Mouse (Mus musculus): ENCODE measurements around the gene Ralb. TPM values are rescaled to one million over a fixed set of nuclear protein-coding genes. Genes with fewer than 3 reads are reported as not detected.
A peak's percentile ranks its signal among the peaks of the same experiment; 100 is the strongest.

Ralb gene
- polyA plus RNA-seq, 1 experiment from 2014 or later: 78.2 TPM

GRCm38 (mm10) chr1:119460062-119460461 is 44.5 kb downstream of the Ralb start:
- Histone ChIP-seq H3K9me3 (no peaks in the 10 kb centered on the region), H3K9ac (no peak overlapping the region), H3K4me3 (no peak overlapping the region), H3K27ac (replicated peaks) (no peak overlapping the region), H3K36me3 (no peaks in the 10 kb centered on the region), H3K4me2 (no peak overlapping the region), H3K27me3 (peaks cover 20% of the 10 kb centered on the region; the same call in 1 of the 2 replicates), H3K4me1 (replicated peaks) (peaks cover 19% of the 10 kb centered on the region)
- no peak for ATAC-seq (ENCODE audit: low read depth)
- 72% methylated on average over 2 of the region's 2 CpGs for WGBS

- no peak overlapping the region for H3K4me3 ChIP-seq
- H3K27me3 ChIP-seq: peaks cover 26% of the 10 kb centered on the region; the same call in 1 of the 2 replicates
- no peaks in the 10 kb centered on the region for H3K9me3 ChIP-seq
- 0 out of 2 replicates have a peak overlapping the region, but pooled peaks have one; percentile 22 for H3K4me2 ChIP-seq
- H3K9ac ChIP-seq: no peak overlapping the region
- peaks cover 25% of the 10 kb centered on the region for H3K4me1 ChIP-seq (replicated peaks)
- WGBS: 15% methylated on average over 10 of the region's 10 CpGs
- no peak overlapping the region for H3K27ac ChIP-seq (replicated peaks)
- no peaks in the 10 kb centered on the region for H3K36me3 ChIP-seq
- peak; percentile 34; the same call in 1 of the 2 replicates for ATAC-seq (ENCODE audit: low read depth)
Measured at GRCm38 (mm10) chr1:119457993-119458605, 46.5 kb downstream of the Ralb start.

GRCm38 (mm10) chr1:119457528-119457855 is 47.1 kb downstream of the Ralb start:
- H3K27me3 ChIP-seq: peaks cover 26% of the 10 kb centered on the region; the same call in 1 of the 2 replicates
- no peak overlapping the region for H3K4me3 ChIP-seq
- peak; percentile 36; the same call in 1 of the 2 replicates for ATAC-seq (ENCODE audit: low read depth)
- H3K9ac ChIP-seq: no peak overlapping the region
- 47% methylated on average over 5 of the region's 5 CpGs for WGBS
- H3K36me3 ChIP-seq: no peaks in the 10 kb centered on the region
- peaks cover 25% of the 10 kb centered on the region for H3K4me1 ChIP-seq (replicated peaks)
- H3K9me3 ChIP-seq: no peaks in the 10 kb centered on the region
- no peak overlapping the region; the same call in 1 of the 2 replicates for H3K27ac ChIP-seq (replicated peaks)
- H3K4me2 ChIP-seq: peak overlapping the region; percentile 36; the same call in 1 of the 2 replicates

- no peak overlapping the region; the same call in 1 of the 2 replicates for H3K27ac ChIP-seq (replicated peaks)
- WGBS: 22% methylated on average over 19 of the region's 19 CpGs
- peaks cover 25% of the 10 kb centered on the region for H3K4me1 ChIP-seq (replicated peaks)
- H3K4me3 ChIP-seq: no peak overlapping the region
- peak overlapping the region; percentile 31; the same call in 1 of the 2 replicates for H3K9ac ChIP-seq
- peaks cover 24% of the 10 kb centered on the region; the same call in 1 of the 2 replicates for H3K27me3 ChIP-seq
- ATAC-seq (ENCODE audit: low read depth): peak; percentile 48; the same call in 1 of the 2 replicates
- H3K9me3 ChIP-seq: no peaks in the 10 kb centered on the region
- H3K36me3 ChIP-seq: no peaks in the 10 kb centered on the region
- peak overlapping the region; percentile 36 for H3K4me2 ChIP-seq
Measured at GRCm38 (mm10) chr1:119456671-119457527, 47.7 kb downstream of the Ralb start.

GRCm38 (mm10) chr1:119453731-119454130 is 50.9 kb downstream of the Ralb start:
- Histone ChIP-seq H3K9me3 (no peaks in the 10 kb centered on the region), H3K4me1 (replicated peaks) (peaks cover 25% of the 10 kb centered on the region), H3K27ac (replicated peaks) (no peak overlapping the region), H3K27me3 (0 out of 2 replicates have a peak, but pooled peaks cover 16% of the 10 kb centered on the region), H3K4me2 (no peak overlapping the region), H3K36me3 (no peaks in the 10 kb centered on the region), H3K9ac (no peak overlapping the region), H3K4me3 (no peak overlapping the region)
- WGBS: 54% methylated on average over 3 of the region's 4 CpGs
- no peak for ATAC-seq (ENCODE audit: low read depth)

GRCm38 (mm10) chr1:119451417-119451816 is 53.2 kb downstream of the Ralb start:
- Histone ChIP-seq H3K4me2 (no peak overlapping the region), H3K9ac (no peak overlapping the region), H3K27me3 (0 out of 2 replicates have a peak, but pooled peaks cover 12% of the 10 kb centered on the region), H3K9me3 (no peaks in the 10 kb centered on the region), H3K36me3 (no peaks in the 10 kb centered on the region), H3K4me1 (replicated peaks) (peaks cover 8% of the 10 kb centered on the region), H3K27ac (replicated peaks) (no peak overlapping the region), H3K4me3 (no peak overlapping the region)
- ATAC-seq (ENCODE audit: low read depth): no peak
- 63% methylated on average over 10 of the region's 10 CpGs for WGBS

GRCm38 (mm10) chr1:119450651-119451345 is 53.8 kb downstream of the Ralb start:
- Histone ChIP-seq H3K4me2 (no peak overlapping the region), H3K4me3 (no peak overlapping the region), H3K27me3 (0 out of 2 replicates have a peak, but pooled peaks cover 7% of the 10 kb centered on the region), H3K27ac (replicated peaks) (no peak overlapping the region), H3K36me3 (no peaks in the 10 kb centered on the region), H3K4me1 (replicated peaks) (peaks cover 6% of the 10 kb centered on the region; the same call in 1 of the 2 replicates), H3K9me3 (no peaks in the 10 kb centered on the region), H3K9ac (no peak overlapping the region)
- WGBS: 85% methylated on average over 10 of the region's 10 CpGs
- ATAC-seq (ENCODE audit: low read depth): no peak

GRCm38 (mm10) chr1:119446753-119447283 is 57.8 kb downstream of the Ralb start:
- 70% methylated on average over 10 of the region's 10 CpGs for WGBS
- no peak for ATAC-seq (ENCODE audit: low read depth)

GRCm38 (mm10) chr1:119443591-119444350 is 60.8 kb downstream of the Ralb start:
- 89% methylated on average over 21 of the region's 21 CpGs for WGBS
- Histone ChIP-seq H3K9ac (no peak overlapping the region), H3K27ac (replicated peaks) (no peak overlapping the region), H3K4me1 (replicated peaks) (no peaks in the 10 kb centered on the region), H3K9me3 (no peaks in the 10 kb centered on the region), H3K4me2 (no peak overlapping the region), H3K27me3 (no peaks in the 10 kb centered on the region), H3K4me3 (no peak overlapping the region), H3K36me3 (no peaks in the 10 kb centered on the region)
- ATAC-seq (ENCODE audit: low read depth): no peak

More at GRCm38 (mm10) chr1:119446753-119447283, 57.8 kb downstream of the Ralb start:
- Histone ChIP-seq H3K4me2 (no peak overlapping the region), H3K4me1 (replicated peaks) (no peaks in the 10 kb centered on the region), H3K27me3 (no peaks in the 10 kb centered on the region), H3K9ac (no peak overlapping the region), H3K36me3 (no peaks in the 10 kb centered on the region), H3K4me3 (no peak overlapping the region), H3K27ac (replicated peaks) (no peak overlapping the region), H3K9me3 (no peaks in the 10 kb centered on the region)

GRCm38 (mm10) chr1:119442901-119443300 is 61.7 kb downstream of the Ralb start:
- Histone ChIP-seq H3K4me2 (no peak overlapping the region), H3K9me3 (no peaks in the 10 kb centered on the region), H3K4me1 (replicated peaks) (no peaks in the 10 kb centered on the region), H3K27me3 (no peaks in the 10 kb centered on the region), H3K36me3 (no peaks in the 10 kb centered on the region), H3K4me3 (no peak overlapping the region), H3K9ac (no peak overlapping the region), H3K27ac (replicated peaks) (no peak overlapping the region)
- 94% methylated on average over 9 of the region's 9 CpGs for WGBS
- no peak for ATAC-seq (ENCODE audit: low read depth)

GRCm38 (mm10) chr1:119438105-119438637 is 66.4 kb downstream of the Ralb start:
- H3K9me3 ChIP-seq: no peaks in the 10 kb centered on the region
- H3K4me3 ChIP-seq: no peak overlapping the region
- H3K4me1 ChIP-seq (replicated peaks): no peaks in the 10 kb centered on the region
- no peak overlapping the region for H3K9ac ChIP-seq
- no peak overlapping the region for H3K4me2 ChIP-seq
- 95% methylated on average over 9 of the region's 9 CpGs for WGBS
- H3K27ac ChIP-seq (replicated peaks): no peak overlapping the region
- H3K27me3 ChIP-seq: no peaks in the 10 kb centered on the region
- ATAC-seq (ENCODE audit: low read depth): no peak
- H3K36me3 ChIP-seq: no peaks in the 10 kb centered on the region
